Mouse (Mus musculus): Measurements from ENCODE around the gene Rspo1.

DNA sequence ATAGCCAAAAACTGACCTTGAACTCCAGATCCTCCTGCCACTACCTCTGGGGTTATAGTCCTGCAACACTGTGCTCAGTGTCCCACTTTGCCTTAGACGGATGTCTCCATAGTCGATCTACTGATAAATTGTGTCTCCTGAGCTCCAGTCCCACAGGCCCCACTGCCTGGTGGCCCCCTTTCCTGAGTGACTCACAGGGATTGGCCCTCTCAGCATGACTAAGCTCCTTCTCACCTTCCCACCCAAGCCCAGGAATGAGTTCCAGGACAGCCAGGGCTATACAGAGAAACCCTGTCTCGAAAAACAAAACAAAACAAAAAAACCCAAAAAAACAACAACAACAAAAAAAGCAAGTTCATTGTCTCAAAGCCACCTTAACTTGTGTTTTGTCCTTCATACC is 13.3 kb downstream of the Rspo1 start:
- TF ChIP-seq GATA1 (IDR thresholded peaks at IDR 0.05; ENCODE audit: borderline replicate concordance, low read length) (no peak), FLI1 (IDR thresholded peaks at IDR 0.05; ENCODE audit: low read length) (no peak)
